Mouse (Mus musculus) heart, adult 9 months (tissue): Measurements from ENCODE around the gene 1810049J17Rik.

Experiments
- DNase-seq, 2 experiments: peaks; one replicate each; pipeline ENCODE4 v3.0.0; 2022; ENCODE audit warnings: low spot score in 2 of 2

The 1810049J17Rik gene

GRCm38 (mm10) chr15:12348950-12349349 is 27.3 kb upstream of the 1810049J17Rik start:
- no peak for DNase-seq

- no peak for DNase-seq
These were observed 25.2 kb upstream of the 1810049J17Rik start for GRCm38 (mm10) chr15:12346916-12347315.

GRCm38 (mm10) chr15:12341401-12341758 is 19.7 kb upstream of the 1810049J17Rik start:
- no peak for DNase-seq

GRCm38 (mm10) chr15:12340536-12341400 is 19.1 kb upstream of the 1810049J17Rik start:
- no peak for DNase-seq

GRCm38 (mm10) chr15:12337779-12338137 is 16.1 kb upstream of the 1810049J17Rik start:
- DNase-seq = no peak

GRCm38 (mm10) chr15:12337030-12337778 is 15.5 kb upstream of the 1810049J17Rik start:
- DNase-seq = peak in 1 of 2 experiments; percentile 31

GRCm38 (mm10) chr15:12334381-12334780 is 12.7 kb upstream of the 1810049J17Rik start:
- DNase-seq = no peak

- DNase-seq = no peak
These were observed 9.6 kb upstream of the 1810049J17Rik start for GRCm38 (mm10) chr15:12331300-12331699.

GRCm38 (mm10) chr15:12330892-12331291 is 9.2 kb upstream of the 1810049J17Rik start:
- no peak for DNase-seq

- DNase-seq = no peak
These were observed 8.7 kb upstream of the 1810049J17Rik start for GRCm38 (mm10) chr15:12330389-12330788.

GRCm38 (mm10) chr15:12324326-12324725 is 2.6 kb upstream of the 1810049J17Rik start:
- DNase-seq = no peak

- no peak for DNase-seq
These were observed 1.1 kb upstream of the 1810049J17Rik start for GRCm38 (mm10) chr15:12322676-12323402.

- peak; percentile 93 to 96 for DNase-seq
These were observed 460 bp downstream of the 1810049J17Rik start, which contains the start of gene Golph3 for GRCm38 (mm10) chr15:12321091-12321787. Gene Golph3 (plus strand): TSS chr15:12321450.

GRCm38 (mm10) chr15:12320441-12321090 is 1.1 kb downstream of the 1810049J17Rik start:
- no peak for DNase-seq

GRCm38 (mm10) chr15:12319889-12320288 is 1.8 kb downstream of the 1810049J17Rik start:
- DNase-seq = no peak

GRCm38 (mm10) chr15:12318451-12318850 is 3.2 kb downstream of the 1810049J17Rik start:
- DNase-seq = no peak

- no peak for DNase-seq
These were observed 4.4 kb downstream of the 1810049J17Rik start for GRCm38 (mm10) chr15:12317290-12317689.

- DNase-seq = no peak
These were observed 5.7 kb downstream of the 1810049J17Rik start for GRCm38 (mm10) chr15:12315996-12316395.

GRCm38 (mm10) chr15:12314584-12314983 is 7.1 kb downstream of the 1810049J17Rik start:
- no peak for DNase-seq

GRCm38 (mm10) chr15:12313255-12313654 is 8.4 kb downstream of the 1810049J17Rik start:
- peak in 1 of 2 experiments; percentile 22 for DNase-seq

GRCm38 (mm10) chr15:12311465-12311864 is 10.2 kb downstream of the 1810049J17Rik start:
- no peak for DNase-seq
